Mouse (Mus musculus) liver, adult 2 months (tissue): ENCODE results near the gene Mgat4b.

Experiments used
- CTCF ChIP-seq: fragments of 200-500 bp; IDR thresholded peaks from 2 replicates; pipeline ENCODE4 v1.5.1; 2011; ENCODE audit warnings: low read depth, low read length, control low read depth
- POLR2A ChIP-seq: fragments of 200-500 bp; IDR thresholded peaks from 2 replicates; pipeline ENCODE4 v1.6.1; 2011; ENCODE audit warnings: low read length, control low read depth; ENCODE audit not compliant: insufficient read depth; ENCODE audit errors: extremely low read depth

- TF ChIP-seq CTCF = no peak
- TF ChIP-seq POLR2A = no peak
These were observed 18.1 kb downstream of the Mgat4b start for GRCm38 (mm10) chr11:50228772-50229171.
